Mouse (Mus musculus): Measurements from ENCODE around the gene Srsf4. TPM values are rescaled to one million over a fixed set of nuclear protein-coding genes. Genes with fewer than 3 reads are reported as not detected.

Srsf4 gene
- polyA plus RNA-seq (2017; shearing (Covaris generic)) = 127 TPM

GRCm38 (mm10) chr4:131873293-131874168 is at the start of gene Srsf4:
Gene Srsf4, plus strand, starts transcription at chr4:131873617.

GRCm38 (mm10) chr4:131837872-131838524 is 35.4 kb upstream of the Srsf4 start, which contains the start of gene Ptpru:
Gene Ptpru, minus strand, starts transcription at chr4:131838288.

DNA sequence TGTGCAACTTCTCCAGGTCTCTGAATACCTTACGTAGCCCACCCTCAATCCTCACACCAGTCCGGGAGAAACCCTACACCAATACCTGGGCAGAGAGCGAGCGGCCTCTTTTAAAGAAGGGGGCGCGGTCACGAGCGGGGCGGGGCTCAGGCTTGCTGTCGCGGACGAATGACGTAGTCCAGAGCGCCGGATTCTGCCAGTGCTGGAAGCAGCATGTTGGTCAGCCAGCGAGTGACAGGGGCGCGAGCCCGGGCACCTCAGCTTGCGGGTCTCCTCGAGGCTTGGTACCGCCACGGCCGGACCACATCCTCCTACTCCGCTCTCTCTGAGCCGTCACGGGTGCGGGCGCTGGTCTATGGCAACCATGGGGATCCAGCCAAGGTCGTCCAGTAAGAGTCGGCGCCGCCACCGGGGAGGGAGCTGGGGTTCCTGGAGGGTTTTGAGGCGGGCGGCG is 30.1 kb upstream of the Srsf4 start, which contains the start of gene Mecr:
Gene Mecr (plus strand): TSS at position 181 of the 454 bp plus-strand sequence.

GRCm38 (mm10) chr4:131921461-131922346 is 48.3 kb downstream of the Srsf4 start, which contains the start of gene Tmem200b:
Gene Tmem200b, plus strand, starts transcription at chr4:131921771.

Other genes with a start within 250 kb of the Srsf4 start
- gene Ptpru, start 35.3 kb upstream of the Srsf4 start, polyA plus RNA-seq (2017; shearing (Covaris generic)) = 0.19 TPM
- 24.0 TPM for gene Mecr, start 30.1 kb upstream of the Srsf4 start, polyA plus RNA-seq (2017; shearing (Covaris generic))
- not detected for gene Tmem200b, start 48.2 kb downstream of the Srsf4 start, polyA plus RNA-seq (2017; shearing (Covaris generic))
- 0.39 TPM for gene Gm10300, start 201.1 kb downstream of the Srsf4 start, polyA plus RNA-seq (2017; shearing (Covaris generic))
- gene Epb41, start 201.7 kb downstream of the Srsf4 start, polyA plus RNA-seq (2017; shearing (Covaris generic)) = 205 TPM

Measured in effector memory CD4-positive, alpha-beta T cell, adult 5 months (primary cell).